Mouse (Mus musculus) stomach, embryonic 15.5 days (tissue): ENCODE results near the gene Cacna1g. TPM values are rescaled to one million over a fixed set of nuclear protein-coding genes. Genes with fewer than 3 reads are reported as not detected.
"Not testable (repeated sequence)": the region's sequence is repeated elsewhere in the genome, so short reads cannot be mapped to it uniquely, and the experiment has no call there.

Experiments used
- ATAC-seq: fragments of 200-750 bp; cut with Nextera tagmentation; 2 replicates; pipeline ENCODE4 v1.8.0; 2017; ENCODE audit warnings: low read depth, moderate number of reproducible peaks, moderate TSS enrichment; ENCODE audit not compliant: insufficient read depth, low FRiP score
- H3K27ac ChIP-seq: fragments of 300-500 bp; sonication (generic); 2 replicates; pipeline ENCODE4 v1.5.1; 2015; ENCODE audit warnings: mild to moderate bottlenecking, inconsistent platforms
- H3K27me3 ChIP-seq: fragments of 300-500 bp; sonication (generic); replicated peaks from 2 replicates; pipeline ENCODE4 v1.6.1; 2015; ENCODE audit warnings: inconsistent platforms
- H3K36me3 ChIP-seq: fragments of 300-500 bp; sonication (generic); 2 replicates; pipeline ENCODE4 v1.6.1; 2015; ENCODE audit warnings: inconsistent platforms
- H3K4me1 ChIP-seq: fragments of 300-500 bp; sonication (generic); 2 replicates; pipeline ENCODE4 v1.6.1; 2015; ENCODE audit warnings: inconsistent platforms
- H3K4me2 ChIP-seq: fragments of 300-500 bp; sonication (generic); 2 replicates; pipeline ENCODE4 v1.6.1; 2015; ENCODE audit warnings: mild to moderate bottlenecking, inconsistent platforms
- H3K4me3 ChIP-seq: fragments of 300-500 bp; sonication (generic); replicated peaks from 2 replicates; pipeline ENCODE4 v1.5.1; 2015; ENCODE audit warnings: inconsistent platforms
- H3K9ac ChIP-seq: fragments of 300-500 bp; sonication (generic); 2 replicates; pipeline ENCODE4 v1.6.1; 2015; ENCODE audit warnings: inconsistent platforms
- H3K9me3 ChIP-seq: fragments of 300-500 bp; sonication (generic); 2 replicates; pipeline ENCODE4 v1.6.1; 2016; ENCODE audit warnings: inconsistent platforms
- WGBS: fragments of 180-500 bp; shearing (Covaris S2); methylation state at CpG from one replicate; pipeline ENCODE4 v1.1.7; 2015; 5-methylcytosine and 5-hydroxymethylcytosine counted together
- polyA plus RNA-seq: library from polyadenylated mRNA; unstranded; fragments of >200 nt; fragmentation: Nextera tagmentation; extraction: Ambion mirVana; gene quantifications from 2 replicates; pipeline ENCODE4 v1.2.1, GENCODE M21; 2015

Gene Cacna1g
- polyA plus RNA-seq, 1 experiment from 2014 or later: 8.3 TPM

GRCm38 (mm10) chr11:94412998-94413469 is 61.0 kb downstream of the Cacna1g start:
- no peaks in the 10 kb centered on the region for H3K27me3 ChIP-seq
- WGBS: 30% methylated on average over 10 of the region's 10 CpGs

GRCm38 (mm10) chr11:94412562-94412961 is 61.4 kb downstream of the Cacna1g start:
- no peak overlapping the region for H3K9ac ChIP-seq
- ATAC-seq: no peak
- no peaks in the 10 kb centered on the region for H3K9me3 ChIP-seq
- H3K36me3 ChIP-seq: no peaks in the 10 kb centered on the region
- no peak overlapping the region for H3K27ac ChIP-seq
- WGBS: 24% methylated on average over 2 of the region's 2 CpGs
- H3K4me1 ChIP-seq: peaks cover 24% of the 10 kb centered on the region
- H3K4me2 ChIP-seq: no peak overlapping the region
- no peaks in the 10 kb centered on the region for H3K27me3 ChIP-seq
- no peak overlapping the region for H3K4me3 ChIP-seq

More at GRCm38 (mm10) chr11:94412998-94413469, 61.0 kb downstream of the Cacna1g start:
- no peak overlapping the region for H3K27ac ChIP-seq
- no peak for ATAC-seq
- no peak overlapping the region for H3K4me3 ChIP-seq
- H3K9ac ChIP-seq: no peak overlapping the region
- H3K36me3 ChIP-seq: no peaks in the 10 kb centered on the region
- H3K4me2 ChIP-seq: no peak overlapping the region
- no peaks in the 10 kb centered on the region for H3K9me3 ChIP-seq
- H3K4me1 ChIP-seq: peaks cover 19% of the 10 kb centered on the region

GRCm38 (mm10) chr11:94407803-94408321 is 66.1 kb downstream of the Cacna1g start:
- WGBS: 44% methylated on average over 11 of the region's 11 CpGs
- no peak overlapping the region for H3K27ac ChIP-seq
- no peak for ATAC-seq

GRCm38 (mm10) chr11:94405348-94405747 is 68.7 kb downstream of the Cacna1g start:
- no peaks in the 10 kb centered on the region for H3K36me3 ChIP-seq
- H3K27ac ChIP-seq: no peak overlapping the region
- H3K9ac ChIP-seq: no peak overlapping the region
- H3K4me1 ChIP-seq: peaks cover 29% of the 10 kb centered on the region
- no peak overlapping the region for H3K4me3 ChIP-seq
- no peak for ATAC-seq
- no peaks in the 10 kb centered on the region for H3K27me3 ChIP-seq
- WGBS: 47% methylated on average over 6 of the region's 6 CpGs
- no peak overlapping the region for H3K4me2 ChIP-seq
- no peaks in the 10 kb centered on the region for H3K9me3 ChIP-seq

More at GRCm38 (mm10) chr11:94407803-94408321, 66.1 kb downstream of the Cacna1g start:
- Histone ChIP-seq H3K4me2 (no peak overlapping the region), H3K4me3 (no peak overlapping the region), H3K27me3 (no peaks in the 10 kb centered on the region), H3K36me3 (no peaks in the 10 kb centered on the region), H3K9me3 (no peaks in the 10 kb centered on the region), H3K4me1 (peaks cover 30% of the 10 kb centered on the region), H3K9ac (no peak overlapping the region)

GRCm38 (mm10) chr11:94404641-94405260 is 69.2 kb downstream of the Cacna1g start:
- peak; percentile 23; the same call in 1 of the 2 replicates for ATAC-seq
- Histone ChIP-seq H3K9me3 (no peaks in the 10 kb centered on the region), H3K36me3 (no peaks in the 10 kb centered on the region), H3K4me2 (no peak overlapping the region), H3K4me1 (peaks cover 29% of the 10 kb centered on the region), H3K9ac (no peak overlapping the region), H3K27ac (peak overlapping the region; percentile 41), H3K4me3 (no peak overlapping the region), H3K27me3 (no peaks in the 10 kb centered on the region)
- WGBS: 23% methylated on average over 11 of the region's 11 CpGs

GRCm38 (mm10) chr11:94404178-94404577 is 69.8 kb downstream of the Cacna1g start:
- H3K4me1 ChIP-seq: peaks cover 26% of the 10 kb centered on the region
- no peaks in the 10 kb centered on the region for H3K27me3 ChIP-seq
- no peak overlapping the region for H3K4me2 ChIP-seq
- no peaks in the 10 kb centered on the region for H3K9me3 ChIP-seq
- 39% methylated on average over 5 of the region's 5 CpGs for WGBS
- no peak overlapping the region for H3K9ac ChIP-seq
- ATAC-seq: peak; percentile 36; the same call in 1 of the 2 replicates
- H3K4me3 ChIP-seq: no peak overlapping the region
- H3K27ac ChIP-seq: peak overlapping the region; percentile 41
- no peaks in the 10 kb centered on the region for H3K36me3 ChIP-seq

- Histone ChIP-seq H3K36me3 (no peaks in the 10 kb centered on the region), H3K4me2 (no peak overlapping the region), H3K27ac (no peak overlapping the region), H3K4me1 (peaks cover 24% of the 10 kb centered on the region), H3K9ac (no peak overlapping the region), H3K4me3 (no peak overlapping the region), H3K9me3 (no peaks in the 10 kb centered on the region), H3K27me3 (no peaks in the 10 kb centered on the region)
- 81% methylated on average over 10 of the region's 10 CpGs for WGBS
- no peak for ATAC-seq
These were observed 70.2 kb downstream of the Cacna1g start for GRCm38 (mm10) chr11:94403757-94404156.

- no peaks in the 10 kb centered on the region for H3K9me3 ChIP-seq
- H3K4me1 ChIP-seq: peaks cover 20% of the 10 kb centered on the region
- H3K27ac ChIP-seq: no peak overlapping the region
- ATAC-seq: no peak
- H3K36me3 ChIP-seq: no peaks in the 10 kb centered on the region
- H3K27me3 ChIP-seq: no peaks in the 10 kb centered on the region
- H3K4me3 ChIP-seq: no peak overlapping the region
- 89% methylated on average over 5 of the region's 5 CpGs for WGBS
- H3K9ac ChIP-seq: no peak overlapping the region
- H3K4me2 ChIP-seq: no peak overlapping the region
These were observed 71.3 kb downstream of the Cacna1g start for GRCm38 (mm10) chr11:94402731-94403130.

GRCm38 (mm10) chr11:94402029-94402428 is 72.0 kb downstream of the Cacna1g start:
- H3K9me3 ChIP-seq, H3K4me3 ChIP-seq, H3K36me3 ChIP-seq, H3K4me2 ChIP-seq, H3K27me3 ChIP-seq, H3K27ac ChIP-seq, H3K9ac ChIP-seq, ATAC-seq: not testable (repeated sequence)
- H3K4me1 ChIP-seq: peaks cover 13% of the 10 kb centered on the region
- WGBS: 87% methylated on average over 4 of the region's 4 CpGs

GRCm38 (mm10) chr11:94400996-94401395 is 73.0 kb downstream of the Cacna1g start:
- 55% methylated on average over 6 of the region's 6 CpGs for WGBS
- no peak overlapping the region for H3K4me2 ChIP-seq

GRCm38 (mm10) chr11:94394107-94394506 is 79.9 kb downstream of the Cacna1g start:
- Histone ChIP-seq H3K36me3 (no peaks in the 10 kb centered on the region), H3K27ac (no peak overlapping the region), H3K4me3 (no peak overlapping the region), H3K27me3 (no peaks in the 10 kb centered on the region), H3K9ac (no peak overlapping the region), H3K4me2 (no peak overlapping the region), H3K9me3 (no peaks in the 10 kb centered on the region), H3K4me1 (peaks cover 5% of the 10 kb centered on the region; the same call in 1 of the 2 replicates)
- no peak for ATAC-seq
- WGBS: 86% methylated on average over 7 of the region's 7 CpGs

More at GRCm38 (mm10) chr11:94400996-94401395, 73.0 kb downstream of the Cacna1g start:
- Histone ChIP-seq H3K27ac (no peak overlapping the region), H3K4me3 (no peak overlapping the region), H3K9me3 (no peaks in the 10 kb centered on the region), H3K4me1 (peaks cover 10% of the 10 kb centered on the region), H3K27me3 (no peaks in the 10 kb centered on the region), H3K9ac (no peak overlapping the region), H3K36me3 (no peaks in the 10 kb centered on the region)
- ATAC-seq: no peak

GRCm38 (mm10) chr11:94393490-94393889 is 80.5 kb downstream of the Cacna1g start:
- not testable (repeated sequence) for H3K36me3 ChIP-seq, H3K4me1 ChIP-seq, H3K4me2 ChIP-seq, ATAC-seq, H3K9ac ChIP-seq, H3K27me3 ChIP-seq, H3K27ac ChIP-seq, H3K9me3 ChIP-seq, H3K4me3 ChIP-seq
- 89% methylated on average over 4 of the region's 4 CpGs for WGBS
